Mouse (Mus musculus): Measurements from ENCODE around the gene Cdc40.

The Cdc40 gene

DNA sequence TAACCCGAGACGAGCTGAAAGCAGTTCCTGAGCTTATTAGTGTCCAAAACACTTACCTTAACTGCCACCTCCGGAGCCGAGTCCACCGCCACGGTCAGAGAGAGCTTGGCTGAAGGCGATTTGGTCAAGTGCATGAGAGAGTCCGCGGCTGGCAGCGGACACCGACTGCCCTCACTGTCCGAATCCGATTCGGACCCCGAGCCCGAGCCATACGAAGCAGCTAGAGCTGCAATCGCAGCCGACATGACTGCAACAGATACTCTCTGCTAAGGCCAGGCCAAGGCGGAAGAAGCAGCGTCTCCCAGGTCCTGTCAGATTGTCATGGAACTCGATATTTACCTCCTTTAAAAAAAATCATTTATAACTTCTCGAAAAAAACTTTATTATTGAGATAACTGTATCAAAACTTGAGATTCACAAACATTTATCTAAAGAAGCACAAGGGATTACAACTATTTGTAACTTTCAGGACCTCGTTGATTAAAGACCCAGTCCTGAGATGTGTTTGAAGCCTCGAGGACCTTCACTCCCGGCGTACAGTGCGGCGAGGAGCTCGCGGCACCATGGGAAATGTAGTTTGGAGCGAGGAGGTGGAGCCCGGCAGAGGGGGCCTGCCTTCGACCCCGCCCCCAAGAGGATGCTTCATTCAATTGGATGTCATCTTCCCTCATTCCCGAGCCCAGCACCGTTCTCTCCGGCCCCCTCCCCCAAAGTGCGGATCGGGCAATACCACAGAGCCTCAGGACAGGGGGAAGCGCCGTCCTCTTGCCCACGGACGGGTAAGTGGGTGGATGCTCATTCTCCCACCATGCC is at the start of gene Cdc40, which contains the start of gene Wasf1:
Gene Cdc40, minus strand, starts transcription at position 481 of the 813 bp plus-strand sequence.
Gene Wasf1, plus strand, starts transcription at position 645 of the 813 bp plus-strand sequence.
- peak; percentile 91 to 96 for DNase-seq (ENCODE audit: low spot score in 2 of 2)

DNA sequence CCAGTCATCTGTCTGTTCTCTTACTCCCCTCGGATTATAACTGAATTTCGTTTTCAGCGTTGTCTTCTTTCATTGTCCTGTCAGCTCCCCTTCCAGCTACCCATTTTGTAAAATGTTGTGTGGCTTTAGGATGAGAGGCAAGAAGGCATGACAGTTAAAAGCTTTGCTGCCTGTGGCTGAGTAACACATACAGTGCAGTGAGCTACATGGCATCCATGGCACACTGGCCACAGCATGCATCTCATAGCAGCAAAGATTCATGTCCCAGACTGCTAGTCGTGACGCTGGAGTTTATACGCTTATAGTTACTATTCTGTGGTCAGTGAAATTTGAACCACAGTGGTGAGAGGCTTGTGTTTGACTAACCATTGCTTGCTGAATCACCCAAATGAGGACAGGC is 36.4 kb upstream of the Cdc40 start:
- no peak for DNase-seq (ENCODE audit: low spot score in 2 of 2)

DNA sequence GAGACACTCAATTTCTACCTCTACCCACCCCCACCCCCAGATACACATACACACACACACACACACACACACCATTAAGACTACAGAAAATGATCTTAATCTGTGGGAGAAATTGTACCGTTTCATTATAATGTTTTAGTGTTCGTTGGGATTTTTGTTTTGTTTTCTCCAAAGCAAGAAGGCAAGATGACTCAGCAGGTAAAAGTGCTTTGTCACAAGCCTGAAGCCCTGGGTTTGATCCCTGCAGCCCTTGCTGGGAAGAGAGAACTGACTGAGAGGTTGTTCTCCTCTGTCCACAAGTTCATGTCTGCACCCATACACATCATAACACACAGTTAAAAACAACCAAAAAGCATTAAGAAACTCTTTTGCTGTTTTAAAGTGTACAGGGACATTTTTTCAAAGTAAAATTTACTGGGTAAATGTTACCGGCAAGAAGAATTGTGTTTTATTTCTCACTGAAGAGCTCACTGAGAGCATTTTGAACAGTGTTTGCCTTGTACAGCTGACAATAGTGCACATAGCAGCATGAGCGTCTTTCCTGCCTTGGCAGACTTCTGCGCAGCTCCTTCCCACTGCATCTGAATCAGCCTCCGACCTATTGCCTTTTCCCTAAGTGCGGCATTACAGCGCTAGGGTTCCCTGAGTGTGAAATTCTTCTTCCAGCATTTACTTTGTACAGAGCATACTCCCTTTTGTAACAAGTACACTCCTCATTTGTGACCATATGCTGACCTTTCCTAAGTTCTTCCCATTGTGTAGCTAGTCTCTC is 35.7 kb upstream of the Cdc40 start:
- no peak for DNase-seq (ENCODE audit: low spot score in 2 of 2)

DNA sequence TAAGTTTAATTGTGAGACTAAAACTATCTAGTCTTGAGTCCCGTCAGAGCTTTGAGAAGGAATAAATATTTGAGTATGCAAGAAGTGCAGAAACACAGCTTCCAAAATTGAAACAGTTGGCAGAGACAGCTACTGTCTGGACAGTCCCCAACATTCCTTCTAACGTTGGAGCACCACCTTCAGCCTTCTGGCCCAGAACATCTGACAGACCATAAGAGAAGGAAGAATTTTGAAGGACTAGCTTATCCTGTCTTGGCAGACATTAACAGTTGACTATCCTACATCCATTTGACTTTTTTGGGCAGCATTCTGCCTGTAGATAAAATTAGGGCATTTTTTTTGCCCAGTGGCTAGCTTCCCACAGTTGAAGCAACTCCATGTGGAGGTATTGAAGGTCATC is 32.1 kb upstream of the Cdc40 start:
- DNase-seq (ENCODE audit: low spot score in 2 of 2): no peak

DNA sequence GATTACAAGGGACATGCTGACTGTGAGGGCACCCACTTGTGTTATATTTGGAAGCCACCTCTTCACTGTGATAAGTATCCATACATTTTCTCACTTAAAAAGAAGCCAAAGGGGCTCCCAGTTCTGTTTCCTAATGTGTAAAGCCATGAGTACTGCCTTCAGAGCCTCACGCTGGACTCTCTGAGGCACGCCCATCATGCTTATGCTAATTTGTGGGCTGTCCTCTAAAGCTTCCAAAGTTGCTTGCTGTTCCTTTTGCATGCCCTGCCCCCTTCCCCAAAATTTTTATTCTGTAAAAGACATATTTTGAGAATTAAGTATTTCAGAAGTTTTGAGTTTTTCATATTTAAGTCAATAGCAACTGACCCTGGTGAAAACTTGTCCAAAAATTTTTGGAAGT is 27.7 kb upstream of the Cdc40 start:
- DNase-seq (ENCODE audit: low spot score in 2 of 2): no peak

DNA sequence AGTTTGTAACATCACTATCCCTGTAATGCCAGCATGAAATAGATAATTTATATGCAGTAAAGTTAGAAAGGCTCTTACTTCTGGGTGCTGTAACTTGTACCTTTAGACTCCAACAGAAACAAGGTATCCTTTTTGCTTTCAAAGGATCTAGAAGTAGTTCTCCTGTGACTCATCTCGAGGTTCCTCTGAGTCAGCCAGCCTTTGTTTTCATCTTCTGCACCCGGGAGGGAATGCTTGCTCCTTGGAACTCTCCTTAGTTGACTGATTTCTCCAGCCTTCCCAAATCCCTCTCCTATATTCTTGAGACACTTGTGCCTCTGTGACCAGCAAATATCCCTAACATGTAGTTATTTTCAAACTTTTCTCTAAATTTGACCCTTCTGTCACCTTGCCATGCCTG is 25.5 kb upstream of the Cdc40 start:
- DNase-seq (ENCODE audit: low spot score in 2 of 2): no peak

DNA sequence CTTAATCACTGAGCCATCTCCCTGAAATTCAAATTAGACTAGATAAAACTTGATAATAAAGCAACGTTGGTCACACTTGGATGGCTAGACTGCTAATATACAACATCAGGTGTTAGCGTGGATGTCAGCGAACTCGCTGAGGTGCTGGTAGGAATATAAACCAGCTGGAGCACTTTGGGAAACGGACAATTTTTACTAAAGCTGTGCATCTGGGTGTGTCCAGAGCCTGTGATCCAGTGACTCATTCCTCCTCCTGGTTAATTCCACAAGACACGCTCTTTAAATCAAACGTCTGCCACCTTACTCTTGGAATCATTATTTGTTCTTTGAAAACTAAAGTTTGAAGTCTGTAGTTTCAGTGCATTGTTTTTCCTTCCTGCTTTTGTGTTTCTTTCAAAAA is 23.7 kb upstream of the Cdc40 start:
- DNase-seq (ENCODE audit: low spot score in 2 of 2): no peak

DNA sequence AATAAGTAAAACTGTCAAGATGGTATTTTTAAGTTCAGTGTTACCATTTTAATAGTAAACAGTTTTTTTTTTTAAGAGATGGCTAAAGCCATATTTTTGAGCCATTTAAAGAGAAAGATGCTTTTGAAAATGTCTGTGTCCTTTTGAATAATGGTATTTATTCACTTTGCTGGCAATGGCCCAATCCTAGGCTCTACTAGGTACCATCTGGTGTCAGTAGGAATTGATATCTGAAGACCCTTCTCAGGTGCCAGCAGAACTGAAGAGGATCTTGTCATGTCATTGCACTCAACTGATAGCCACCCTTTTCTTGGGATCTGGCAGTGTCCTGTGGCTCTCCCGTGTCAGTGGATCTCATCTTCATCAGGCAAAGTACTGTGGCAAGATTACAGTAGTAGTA is 23.0 kb upstream of the Cdc40 start:
- no peak for DNase-seq (ENCODE audit: low spot score in 2 of 2)

DNA sequence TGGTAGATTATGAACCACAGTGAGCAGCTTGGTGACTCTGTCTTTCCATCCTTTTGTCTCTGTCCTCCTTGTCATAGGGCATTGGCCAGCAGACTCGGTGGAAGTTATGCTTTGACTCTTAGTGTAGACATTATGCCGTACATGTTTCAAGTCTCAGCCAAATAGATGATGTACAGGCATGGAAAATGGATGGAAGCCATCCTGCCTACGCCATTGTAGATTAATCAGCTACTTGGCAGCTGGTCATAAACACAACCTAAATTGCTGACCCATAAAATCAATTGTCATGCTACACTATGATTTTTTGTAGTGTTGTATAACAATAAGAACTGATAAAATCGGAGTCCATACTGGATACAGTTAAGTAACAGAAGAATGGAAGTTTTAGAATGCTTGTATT is 18.7 kb upstream of the Cdc40 start:
- no peak for DNase-seq (ENCODE audit: low spot score in 2 of 2)

DNA sequence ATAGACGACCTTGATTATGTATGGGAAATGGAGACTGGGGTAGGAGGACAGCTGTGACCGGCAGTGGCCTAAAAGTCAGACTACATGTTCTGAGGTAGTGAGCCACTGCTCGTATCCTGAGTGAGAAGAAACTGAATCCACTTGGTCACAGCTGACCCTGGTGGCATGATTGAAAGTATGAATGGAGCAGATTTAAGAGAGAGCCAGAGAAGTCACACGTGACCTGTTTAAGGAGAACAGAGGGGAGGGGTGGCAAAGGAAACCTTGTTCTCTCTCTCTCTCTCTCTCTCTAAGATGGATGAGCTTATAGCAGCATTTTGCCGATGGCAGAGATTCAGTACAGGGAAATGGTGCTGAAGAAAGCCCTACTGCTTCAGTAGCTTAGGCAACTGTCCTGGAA is 13.5 kb upstream of the Cdc40 start:
- DNase-seq (ENCODE audit: low spot score in 2 of 2): no peak

DNA sequence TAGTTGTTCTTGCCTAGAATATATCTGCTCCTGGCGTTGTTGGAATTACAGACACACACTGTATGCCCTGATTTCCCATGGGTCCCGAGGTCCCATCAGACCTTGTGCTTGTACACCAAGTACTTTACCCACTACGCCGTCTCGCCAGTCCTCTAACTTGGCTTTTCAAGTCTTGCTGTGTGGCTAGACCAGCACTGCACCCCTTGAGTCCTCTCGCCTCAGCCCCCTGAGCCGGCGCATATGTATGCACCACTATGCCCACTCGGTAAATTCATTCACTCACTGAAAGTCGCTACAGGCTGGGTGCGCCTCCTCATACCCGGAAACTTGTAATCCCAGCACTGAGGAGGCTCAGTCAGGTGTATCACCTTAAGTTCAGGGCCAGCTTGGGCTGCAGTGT is 12.7 kb upstream of the Cdc40 start:
- DNase-seq (ENCODE audit: low spot score in 2 of 2): no peak

DNA sequence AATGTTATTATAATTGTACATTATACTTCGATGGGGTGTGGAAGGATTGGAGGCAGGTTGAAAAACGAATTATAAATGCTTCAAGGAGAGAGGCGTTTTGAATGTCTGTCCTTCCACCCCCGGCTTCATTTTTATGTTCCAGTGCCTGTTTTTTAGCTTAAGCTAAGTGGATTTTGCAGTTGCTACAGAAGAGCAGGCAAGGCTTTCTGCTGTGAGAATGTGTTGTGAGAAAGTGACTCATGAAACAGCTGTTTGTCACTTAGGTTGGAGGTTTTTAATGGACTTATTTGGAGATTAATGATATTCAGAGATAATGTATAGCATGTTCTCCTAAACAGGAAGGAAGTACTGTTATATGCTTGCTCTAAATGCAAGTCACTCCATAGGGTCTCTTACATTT is 6.0 kb upstream of the Cdc40 start:
- no peak for DNase-seq (ENCODE audit: low spot score in 2 of 2)

DNA sequence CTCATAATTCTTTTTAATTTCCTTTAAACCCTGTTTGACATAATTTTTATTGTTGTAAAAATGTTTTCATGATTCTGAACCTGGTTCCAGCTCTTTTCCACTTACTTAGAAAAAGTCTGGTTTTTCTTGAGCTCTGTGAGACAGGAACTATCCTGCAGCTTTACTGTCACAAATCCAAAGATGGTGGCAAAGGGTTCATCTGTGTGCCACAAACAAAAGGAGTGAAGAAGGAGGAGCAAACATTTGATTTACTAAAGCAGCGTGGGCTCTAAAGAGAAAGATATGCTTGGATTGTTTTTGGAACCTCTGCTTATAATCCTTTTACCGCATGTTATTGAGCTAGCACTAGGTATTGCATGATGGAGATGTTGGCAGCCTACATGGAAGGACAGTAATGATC is 4.2 kb upstream of the Cdc40 start:
- no peak for DNase-seq (ENCODE audit: low spot score in 2 of 2)

DNA sequence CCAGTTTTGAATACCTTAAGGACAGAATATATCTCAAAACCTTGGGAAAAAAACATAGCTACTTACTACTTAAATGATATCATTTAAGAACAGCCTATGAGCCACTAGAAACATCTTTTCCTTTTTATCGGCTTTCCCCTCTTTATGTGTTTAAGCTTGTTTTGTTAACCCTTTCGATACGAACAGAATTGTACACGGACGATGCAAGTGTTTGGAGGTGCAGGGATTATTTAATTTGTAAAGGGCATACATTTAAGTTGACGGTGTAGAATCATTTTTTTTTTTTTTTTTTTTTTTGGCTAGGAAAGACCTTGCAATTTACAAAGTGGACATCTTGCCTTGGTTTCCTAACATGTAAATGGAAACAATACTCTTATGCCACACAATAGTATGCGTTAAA is 2.3 kb upstream of the Cdc40 start:
- DNase-seq (ENCODE audit: low spot score in 2 of 2): no peak

DNA sequence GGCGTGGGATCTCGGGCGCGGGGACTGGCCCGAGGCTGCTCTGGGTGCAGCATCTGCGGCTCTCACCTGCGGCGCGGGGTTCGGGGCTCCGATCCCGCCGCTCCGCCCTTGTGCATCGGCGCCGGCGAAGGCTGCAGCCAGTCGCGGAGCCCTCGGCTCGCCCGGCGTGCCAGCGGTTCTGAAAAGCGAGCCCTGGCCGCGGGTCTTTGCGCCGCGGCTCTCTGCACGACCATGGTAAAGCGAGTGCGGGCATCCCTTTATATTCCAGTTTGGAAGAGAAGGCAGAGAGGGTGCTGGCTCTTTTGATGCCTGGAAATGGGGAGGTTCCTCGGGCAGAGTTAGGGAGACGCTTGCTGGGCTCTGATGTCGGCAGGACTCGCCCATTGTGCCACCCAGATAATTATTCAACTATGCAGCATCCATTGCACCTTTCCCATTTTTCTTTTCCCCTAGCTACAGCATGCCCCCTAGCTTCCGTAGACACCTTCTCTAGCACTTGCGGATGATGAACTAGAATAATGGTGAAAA is 1.2 kb upstream of the Cdc40 start:
- DNase-seq (ENCODE audit: low spot score in 2 of 2): peak in 1 of 2 experiments; percentile 55

DNA sequence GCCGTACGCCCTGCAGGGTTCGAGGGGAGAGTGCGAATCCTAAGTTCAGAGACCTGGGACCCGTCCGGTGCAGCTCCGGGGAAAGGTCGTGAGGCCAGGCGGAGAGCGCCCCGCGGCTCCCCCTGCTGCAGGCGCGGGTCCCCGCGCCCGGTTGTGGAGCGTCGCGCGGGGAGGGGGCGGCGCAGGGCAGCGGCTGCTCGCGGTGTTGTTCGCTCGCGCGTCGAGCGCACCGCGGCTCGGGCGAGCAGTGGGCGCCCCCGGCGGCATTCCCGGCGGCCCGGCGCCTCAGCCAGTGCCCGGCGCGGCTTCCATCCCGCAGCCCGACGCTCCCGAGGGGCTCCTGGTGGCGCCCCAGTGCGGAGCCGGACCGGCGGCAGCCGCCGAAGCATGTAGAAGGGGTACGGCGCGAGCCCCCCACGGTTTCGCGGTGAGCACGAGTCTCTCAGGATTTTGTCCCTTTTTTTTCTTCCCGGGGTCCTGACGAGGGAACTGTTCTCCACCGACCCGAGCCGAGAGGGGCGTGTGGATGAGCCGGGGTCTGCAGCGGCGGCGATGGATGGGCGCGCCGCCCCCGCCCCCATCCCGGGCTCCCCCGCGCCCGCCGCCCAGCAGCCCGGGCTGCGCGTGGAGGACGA is 650 bp upstream of the Cdc40 start:
- no peak for DNase-seq (ENCODE audit: low spot score in 2 of 2)

DNA sequence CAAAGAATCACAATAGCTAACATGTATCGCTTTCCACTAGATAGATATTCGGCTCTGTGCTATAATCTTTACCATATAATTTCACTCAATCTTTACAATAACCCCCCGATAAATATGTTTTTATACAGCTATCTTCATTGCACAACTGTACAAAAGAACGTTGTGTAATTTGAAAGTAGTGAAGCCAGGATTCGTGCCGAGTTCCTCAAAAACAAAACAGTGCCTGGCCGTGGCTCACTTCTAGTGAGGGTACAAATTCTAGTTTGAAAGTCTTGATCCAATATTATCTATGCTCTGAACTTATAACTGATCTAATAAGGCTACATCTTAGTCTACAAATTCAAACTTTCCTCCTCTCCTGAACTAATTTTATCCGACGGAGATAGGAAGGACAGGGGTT is 778 bp downstream of the Cdc40 start:
- DNase-seq (ENCODE audit: low spot score in 2 of 2): no peak

DNA sequence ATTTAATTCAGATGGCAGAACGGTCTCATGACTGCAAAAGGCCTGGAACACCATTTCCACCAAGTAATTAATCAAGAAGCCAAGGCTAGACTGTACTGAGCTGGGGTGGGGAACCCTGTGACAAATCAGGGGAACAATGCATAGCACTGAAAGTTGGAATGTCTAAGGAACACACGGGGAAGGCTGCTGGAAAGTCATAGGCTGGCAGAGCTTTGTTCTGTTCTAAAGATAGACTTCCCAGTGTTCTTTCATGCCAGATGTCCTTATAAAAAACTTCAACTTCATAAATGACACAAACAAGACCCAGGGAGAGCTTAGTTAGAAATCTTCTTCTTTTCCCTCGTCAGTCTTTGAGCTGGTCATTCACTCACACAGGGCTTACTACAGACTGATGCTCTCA is 1.9 kb downstream of the Cdc40 start:
- DNase-seq (ENCODE audit: low spot score in 2 of 2): no peak

DNA sequence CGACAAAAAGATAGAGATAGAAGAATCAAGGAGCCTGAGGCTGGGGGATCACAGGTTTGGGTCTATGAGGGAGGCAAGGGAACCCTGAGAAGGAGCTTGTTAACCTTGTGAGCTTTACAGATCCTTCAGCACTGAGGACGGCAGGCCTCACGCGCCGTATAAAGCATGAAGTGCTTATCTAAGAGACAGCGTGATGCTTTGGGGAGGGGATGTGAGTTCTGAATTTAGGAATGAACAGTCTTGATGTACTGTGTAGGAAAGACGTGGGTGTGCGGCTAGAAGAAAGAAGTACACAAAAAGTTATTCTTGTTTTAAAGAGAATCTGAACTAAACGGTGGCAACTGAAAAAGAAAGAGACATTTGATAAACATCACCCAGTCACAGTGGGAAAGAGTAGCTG is 3.1 kb downstream of the Cdc40 start:
- no peak for DNase-seq (ENCODE audit: low spot score in 2 of 2)

DNA sequence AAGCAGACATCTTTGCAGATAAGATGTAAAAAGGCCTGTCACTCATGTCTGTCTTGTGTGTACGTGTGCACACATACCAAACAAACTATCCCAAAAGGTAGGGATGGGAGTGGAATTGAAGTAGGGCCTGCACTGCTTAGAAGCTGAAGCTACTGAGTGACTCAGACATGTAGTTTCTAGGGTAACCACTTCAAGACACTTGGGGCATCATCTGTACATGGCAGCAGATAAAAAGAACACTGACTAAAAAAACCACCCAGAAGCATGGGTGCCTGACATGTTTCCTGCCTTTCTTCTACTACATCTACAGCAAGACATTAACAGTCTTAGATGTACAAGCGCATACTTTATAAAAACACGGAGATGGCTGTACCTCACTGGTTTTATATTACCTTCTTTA is 4.9 kb downstream of the Cdc40 start:
- DNase-seq (ENCODE audit: low spot score in 2 of 2): no peak

DNA sequence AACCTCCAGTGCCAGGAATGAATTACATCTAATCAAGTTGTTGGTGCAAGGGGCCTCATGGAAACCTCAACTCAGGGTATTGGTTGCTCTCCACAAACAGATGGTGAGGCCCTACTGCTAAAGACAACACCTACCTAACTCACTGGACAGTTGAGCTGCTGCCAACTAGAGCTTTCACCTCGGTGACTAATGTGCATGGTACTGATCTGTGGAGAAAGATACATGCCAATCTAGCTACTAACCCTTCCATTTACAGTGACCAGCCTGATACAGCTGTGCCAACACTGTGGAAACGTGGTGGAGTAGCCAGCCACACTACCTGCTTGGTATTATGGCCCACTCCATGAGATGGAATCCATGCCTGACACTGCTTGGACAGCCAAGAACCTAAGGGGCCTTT is 11.1 kb downstream of the Cdc40 start:
- DNase-seq (ENCODE audit: low spot score in 2 of 2): no peak

DNA sequence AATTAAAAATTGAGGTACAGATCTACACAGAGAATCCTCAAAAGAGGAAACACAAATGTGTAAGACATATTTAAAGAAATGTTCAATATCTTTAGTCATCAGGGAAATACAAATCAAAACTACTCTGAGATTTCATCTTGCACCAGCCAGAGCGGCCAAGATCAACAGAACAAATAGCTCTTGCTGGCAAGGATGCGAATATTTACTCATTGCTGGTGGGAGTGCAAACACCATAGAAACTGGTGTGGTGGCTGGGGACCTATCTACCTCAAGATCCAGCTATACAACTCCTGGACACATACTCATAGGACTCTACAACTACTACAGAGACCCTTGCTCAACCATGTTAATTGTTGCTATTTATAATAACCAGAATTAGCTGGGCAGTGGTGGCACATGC is 11.8 kb downstream of the Cdc40 start:
- no peak for DNase-seq (ENCODE audit: low spot score in 2 of 2)

DNA sequence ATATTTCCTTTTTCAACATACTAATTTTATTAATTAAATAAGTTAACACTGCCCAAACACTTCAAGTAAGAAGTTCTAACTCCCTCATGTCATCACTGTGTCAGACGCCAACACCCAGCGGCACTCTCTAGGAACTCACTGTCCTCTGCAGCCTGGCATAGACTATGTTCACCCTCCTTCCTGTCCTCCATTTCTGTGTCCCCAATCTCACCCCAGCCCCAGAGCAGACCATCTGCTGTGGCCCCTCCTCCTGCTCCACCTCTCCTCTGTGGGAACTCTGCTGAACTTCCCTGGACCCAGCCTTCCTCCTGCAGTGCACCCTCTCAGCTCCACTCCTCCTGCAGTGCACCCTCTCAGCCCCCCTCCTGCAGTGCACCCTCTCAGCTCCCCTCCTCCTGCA is 15.0 kb downstream of the Cdc40 start:
- DNase-seq (ENCODE audit: low spot score in 2 of 2): no peak

All from cerebellum, postnatal 4 days (tissue).